Mouse (Mus musculus) heart, adult 2 months (tissue): ENCODE measurements around the gene Rmnd5b. TPM values are rescaled to one million over a fixed set of nuclear protein-coding genes. Genes with fewer than 3 reads are reported as not detected.

Experiments
- DNase-seq, 2 experiments: peaks; one replicate each; pipeline ENCODE4 v3.0.0; 2021
- H3K27ac ChIP-seq: fragments of 200-600 bp; 2 replicates; pipeline ENCODE4 v1.8.1; 2022
- H3K27me3 ChIP-seq: fragments of 200-500 bp; 2 replicates; pipeline ENCODE4 v1.6.1; 2012; ENCODE audit warnings: mild to moderate bottlenecking, low read length, inconsistent platforms, mixed read lengths; ENCODE audit not compliant: control insufficient read depth, insufficient read depth
- H3K36me3 ChIP-seq: fragments of 200-500 bp; 2 replicates; pipeline ENCODE4 v1.6.1; 2012; ENCODE audit warnings: low read length, inconsistent platforms; ENCODE audit not compliant: control insufficient read depth, insufficient read depth
- H3K4me1 ChIP-seq: fragments of 200-500 bp; 2 replicates; pipeline ENCODE4 v1.6.1; 2011; ENCODE audit warnings: low read length; ENCODE audit not compliant: control insufficient read depth, insufficient read depth
- H3K4me3 ChIP-seq: fragments of 200-600 bp; 2 replicates; pipeline ENCODE4 v1.8.1; 2022
- H3K79me2 ChIP-seq: fragments of 200-500 bp; replicated peaks from 2 replicates; pipeline ENCODE4 v1.6.1; 2012; ENCODE audit warnings: mild to moderate bottlenecking, inconsistent platforms, low read length, moderate library complexity, mixed read lengths; ENCODE audit not compliant: control insufficient read depth, insufficient read depth
- H3K9ac ChIP-seq: fragments of 200-500 bp; 2 replicates; pipeline ENCODE4 v1.6.1; 2012; ENCODE audit warnings: low read depth, mild to moderate bottlenecking, control low read depth, inconsistent platforms, low read length, mixed read lengths
- CTCF ChIP-seq: fragments of 200-600 bp; IDR thresholded peaks from 2 replicates; pipeline ENCODE4 v1.8.1; 2022; ENCODE audit warnings: antibody characterized with exemption, mild to moderate bottlenecking, moderate library complexity
- EP300 ChIP-seq: fragments of 200-500 bp; IDR thresholded peaks from 2 replicates; pipeline ENCODE4 v1.6.1; 2011; ENCODE audit warnings: low read depth, low read length, control low read depth; ENCODE audit not compliant: insufficient read depth
- POLR2A ChIP-seq: fragments of 200-500 bp; IDR thresholded peaks from 2 replicates; pipeline ENCODE4 v1.6.1; 2011; ENCODE audit warnings: mild to moderate bottlenecking, low read depth, low read length, control low read depth; ENCODE audit not compliant: insufficient read depth
- WGBS: fragments of 180-500 bp; shearing (Covaris S2); methylation state at CpG from one replicate; pipeline ENCODE4 v1.1.7; 2018; 5-methylcytosine and 5-hydroxymethylcytosine counted together
- intact Hi-C: fragments of 180-260 bp; cut with DNase I; formaldehyde crosslinking; loops from one replicate; pipeline ENCODE4 v1.15.1; 2025
- polyA plus RNA-seq: library from polyadenylated mRNA; depleted of rRNA; stranded (reverse); fragments of >200 nt; gene quantifications from 2 replicates; pipeline ENCODE4 v1.2.3, GENCODE M21; 2012; rRNA removed
- total RNA-seq, 2 experiments: library from RNA; stranded (reverse); gene quantifications; 2 replicates each; pipeline ENCODE4 v1.2.3; 2021

Gene Rmnd5b
- total and polyA plus RNA-seq, 3 experiments: 14.0 to 24.8 (median 15.0) TPM

GRCm38 (mm10) chr11:51584057-51584430, 51.7 kb downstream of the Rmnd5b start:
- intact Hi-C loops: loop anchor here (2.0 kb wide), 1 partner anchor 23 kb away; the partner anchor contains the start of gene Hnrnpab
- Histone ChIP-seq H3K27ac (peak overlapping the region; percentile 99), H3K27me3 (no peaks in the 10 kb centered on the region), H3K4me1 (peaks cover 9% of the 10 kb centered on the region), H3K4me3 (peak overlapping the region; percentile 76), H3K79me2 (no peaks in the 10 kb centered on the region; the same call in 1 of the 2 replicates), H3K9ac (peak overlapping the region; percentile 91), H3K36me3 (no peaks in the 10 kb centered on the region)
- TF ChIP-seq CTCF: no peak
- no peak for TF ChIP-seq EP300
- no peak for TF ChIP-seq POLR2A
- peak in 1 of 2 experiments; percentile 65 for DNase-seq
- WGBS: 8% methylated on average over 9 of the region's 9 CpGs

- Histone ChIP-seq H3K36me3 (no peaks in the 10 kb centered on the region), H3K4me3 (no peak overlapping the region), H3K4me1 (peaks cover 9% of the 10 kb centered on the region), H3K79me2 (no peaks in the 10 kb centered on the region; the same call in 1 of the 2 replicates), H3K27me3 (no peaks in the 10 kb centered on the region), H3K27ac (no peak overlapping the region), H3K9ac (no peak overlapping the region)
- intact Hi-C loops: no loop called here
- WGBS: 37% methylated on average over 8 of the region's 8 CpGs
- peak; percentile 77 for TF ChIP-seq CTCF
- no peak for TF ChIP-seq POLR2A
- DNase-seq: peak; percentile 70 to 72
Observed at GRCm38 (mm10) chr11:51582713-51583112, 53.0 kb downstream of the Rmnd5b start.

GRCm38 (mm10) chr11:51579024-51579423, 56.7 kb downstream of the Rmnd5b start:
- TF ChIP-seq POLR2A (no peak), EP300 (no peak), CTCF (no peak)
- no peak overlapping the region for H3K9ac ChIP-seq
- DNase-seq: no peak
- no peaks in the 10 kb centered on the region for H3K79me2 ChIP-seq
- WGBS: 62% methylated on average over 4 of the region's 4 CpGs
- no peak overlapping the region for H3K4me3 ChIP-seq
- no peak overlapping the region for H3K27ac ChIP-seq
- H3K4me1 ChIP-seq: peaks cover 3% of the 10 kb centered on the region
- no peaks in the 10 kb centered on the region for H3K27me3 ChIP-seq
- intact Hi-C loops: no loop called here
- no peaks in the 10 kb centered on the region for H3K36me3 ChIP-seq

DNA sequence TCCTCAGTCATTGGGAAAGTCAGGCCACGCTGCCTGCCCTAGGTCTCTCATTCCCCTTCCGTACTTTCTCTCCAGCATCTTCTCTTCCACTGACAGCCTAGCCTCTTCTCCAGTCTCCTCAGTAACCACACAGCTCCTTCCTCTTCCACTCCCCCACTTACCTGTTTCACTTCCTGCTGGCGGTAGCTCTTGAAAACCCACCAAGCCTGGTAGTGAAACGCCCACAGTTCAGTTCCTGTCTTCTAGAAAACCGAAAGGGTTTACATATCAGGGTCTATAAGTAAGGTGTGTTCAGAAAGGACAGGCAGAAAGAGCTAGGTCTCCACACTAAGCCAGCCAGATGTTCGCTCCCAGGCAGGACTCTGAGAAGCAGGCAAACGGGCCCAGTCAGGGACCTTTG, 58.1 kb downstream of the Rmnd5b start:
- Histone ChIP-seq H3K79me2 (no peaks in the 10 kb centered on the region), H3K4me1 (no peaks in the 10 kb centered on the region), H3K27ac (no peak overlapping the region), H3K4me3 (no peak overlapping the region), H3K36me3 (no peaks in the 10 kb centered on the region), H3K9ac (no peak overlapping the region), H3K27me3 (no peaks in the 10 kb centered on the region)
- no peak for DNase-seq
- intact Hi-C loops: no loop called here
- TF ChIP-seq EP300: no peak
- TF ChIP-seq CTCF: no peak
- no peak for TF ChIP-seq POLR2A
- WGBS: 75% methylated on average over 7 of the region's 7 CpGs

- intact Hi-C loops: no loop called here
- DNase-seq: no peak
- no peaks in the 10 kb centered on the region for H3K36me3 ChIP-seq
- no peak overlapping the region for H3K4me3 ChIP-seq
- no peaks in the 10 kb centered on the region for H3K79me2 ChIP-seq
- H3K4me1 ChIP-seq: no peaks in the 10 kb centered on the region
- no peak overlapping the region for H3K9ac ChIP-seq
- TF ChIP-seq EP300: no peak
- no peak for TF ChIP-seq CTCF
- TF ChIP-seq POLR2A: no peak
- 73% methylated on average over 4 of the region's 4 CpGs for WGBS
- H3K27ac ChIP-seq: no peak overlapping the region
- no peaks in the 10 kb centered on the region for H3K27me3 ChIP-seq
Observed at GRCm38 (mm10) chr11:51576454-51576853, 59.2 kb downstream of the Rmnd5b start.

Other genes with a start within 250 kb of the Rmnd5b start
- gene Phykpl, start 51.1 kb downstream of the Rmnd5b start, total RNA-seq: 1 to 10 TPM; 6.9 to 8.9 TPM
- gene Phykpl, start 51.1 kb downstream of the Rmnd5b start, polyA plus RNA-seq: 16.8 and 17.0 TPM in 2 replicates
- gene Hnrnpab, start 29.0 kb downstream of the Rmnd5b start, total RNA-seq: 100 to 1,000 TPM; 132 to 145 TPM
- 68.4 and 71.5 TPM in 2 replicates for gene Hnrnpab, start 29.0 kb downstream of the Rmnd5b start, polyA plus RNA-seq
- 10 to 100 TPM; 18.4 to 24.8 TPM for gene Nhp2, start 16.2 kb downstream of the Rmnd5b start, total RNA-seq
- gene Nhp2, start 16.2 kb downstream of the Rmnd5b start, polyA plus RNA-seq: 18.5 and 19.0 TPM in 2 replicates
- gene N4bp3, start 14.9 kb upstream of the Rmnd5b start, total RNA-seq: 10 to 100 TPM; 10.2 to 10.7 TPM
- gene N4bp3, start 14.9 kb upstream of the Rmnd5b start, polyA plus RNA-seq: 8.2 and 8.6 TPM in 2 replicates
- gene D930048N14Rik, start 15.1 kb upstream of the Rmnd5b start, total RNA-seq: under 1 TPM; 0.60 to 0.68 TPM
- 3.7 and 5.0 TPM in 2 replicates for gene D930048N14Rik, start 15.1 kb upstream of the Rmnd5b start, polyA plus RNA-seq
- 10 to 100 TPM; 41.7 to 42.3 TPM for gene 0610009B22Rik, start 53.0 kb upstream of the Rmnd5b start, total RNA-seq
- gene 0610009B22Rik, start 53.0 kb upstream of the Rmnd5b start, polyA plus RNA-seq: 25.1 and 40.7 TPM in 2 replicates
- gene Sec24a, start 127.7 kb upstream of the Rmnd5b start, total RNA-seq: 10 to 100 TPM; 15.3 to 16.6 TPM
- gene Sec24a, start 127.7 kb upstream of the Rmnd5b start, polyA plus RNA-seq: 9.3 and 12.3 TPM in 2 replicates
- 100 to 1,000 TPM; 123 to 149 TPM for gene Sar1b, start 127.8 kb upstream of the Rmnd5b start, total RNA-seq
- gene Sar1b, start 127.8 kb upstream of the Rmnd5b start, polyA plus RNA-seq: 64.2 and 131 TPM in 2 replicates
- gene Jade2, start 221.8 kb upstream of the Rmnd5b start, total RNA-seq: 10 to 100 TPM; 11.3 to 12.4 TPM
- gene Jade2, start 221.8 kb upstream of the Rmnd5b start, polyA plus RNA-seq: 6.5 and 7.3 TPM in 2 replicates